Mouse (Mus musculus) thymus, adult 2 months (tissue): ENCODE measurements around the gene Alox12b. TPM values are rescaled to one million over a fixed set of nuclear protein-coding genes. Genes with fewer than 3 reads are reported as not detected.

ENCODE experiments used
- DNase-seq: peaks from one replicate; pipeline ENCODE4 v3.0.0; 2021
- H3K27ac ChIP-seq: fragments of 200-500 bp; 2 replicates; pipeline ENCODE4 v1.5.1; 2012; ENCODE audit warnings: low read length, control low read depth; ENCODE audit not compliant: control insufficient read depth, insufficient read depth
- H3K27me3 ChIP-seq: fragments of 200-500 bp; 2 replicates; pipeline ENCODE4 v1.6.1; 2012; ENCODE audit warnings: mild to moderate bottlenecking, low read length, moderate library complexity, mixed read lengths; ENCODE audit not compliant: control insufficient read depth, insufficient read depth
- H3K36me3 ChIP-seq: fragments of 200-500 bp; 2 replicates; pipeline ENCODE4 v1.6.1; 2012; ENCODE audit warnings: mild to moderate bottlenecking, low read length, moderate library complexity; ENCODE audit not compliant: control insufficient read depth, insufficient read depth
- H3K4me1 ChIP-seq: fragments of 200-500 bp; replicated peaks from 2 replicates; pipeline ENCODE4 v1.6.1; 2012; ENCODE audit warnings: low read length; ENCODE audit not compliant: control insufficient read depth, insufficient read depth
- H3K4me3 ChIP-seq: fragments of 200-500 bp; 2 replicates; pipeline ENCODE4 v1.5.1; 2012; ENCODE audit warnings: mild to moderate bottlenecking, low read length, control low read depth, moderate library complexity; ENCODE audit not compliant: control insufficient read depth, insufficient read depth
- CTCF ChIP-seq: fragments of 200-500 bp; IDR thresholded peaks from 2 replicates; pipeline ENCODE4 v1.5.1; 2012; ENCODE audit warnings: mild to moderate bottlenecking, control low read depth, low read length, moderate library complexity, borderline replicate concordance; ENCODE audit not compliant: control insufficient read depth, poor library complexity, insufficient read depth; ENCODE audit errors: extremely low read depth
- POLR2A ChIP-seq: fragments of 200-500 bp; IDR thresholded peaks from 2 replicates; pipeline ENCODE4 v1.6.1; 2012; ENCODE audit warnings: mild to moderate bottlenecking, low read length, control low read depth, moderate library complexity; ENCODE audit not compliant: control insufficient read depth, poor library complexity, insufficient read depth; ENCODE audit errors: extremely low read depth
- WGBS: fragments of 180-500 bp; shearing (Covaris S2); methylation state at CpG from one replicate; pipeline ENCODE4 v1.1.7; 2018; 5-methylcytosine and 5-hydroxymethylcytosine counted together
- polyA plus RNA-seq: library from polyadenylated mRNA; depleted of rRNA; stranded (reverse); fragments of >200 nt; gene quantifications from 2 replicates; pipeline ENCODE4 v1.2.3, GENCODE M21; 2012

Gene Alox12b
- polyA plus RNA-seq, 1 experiment: 1.00 TPM

DNA sequence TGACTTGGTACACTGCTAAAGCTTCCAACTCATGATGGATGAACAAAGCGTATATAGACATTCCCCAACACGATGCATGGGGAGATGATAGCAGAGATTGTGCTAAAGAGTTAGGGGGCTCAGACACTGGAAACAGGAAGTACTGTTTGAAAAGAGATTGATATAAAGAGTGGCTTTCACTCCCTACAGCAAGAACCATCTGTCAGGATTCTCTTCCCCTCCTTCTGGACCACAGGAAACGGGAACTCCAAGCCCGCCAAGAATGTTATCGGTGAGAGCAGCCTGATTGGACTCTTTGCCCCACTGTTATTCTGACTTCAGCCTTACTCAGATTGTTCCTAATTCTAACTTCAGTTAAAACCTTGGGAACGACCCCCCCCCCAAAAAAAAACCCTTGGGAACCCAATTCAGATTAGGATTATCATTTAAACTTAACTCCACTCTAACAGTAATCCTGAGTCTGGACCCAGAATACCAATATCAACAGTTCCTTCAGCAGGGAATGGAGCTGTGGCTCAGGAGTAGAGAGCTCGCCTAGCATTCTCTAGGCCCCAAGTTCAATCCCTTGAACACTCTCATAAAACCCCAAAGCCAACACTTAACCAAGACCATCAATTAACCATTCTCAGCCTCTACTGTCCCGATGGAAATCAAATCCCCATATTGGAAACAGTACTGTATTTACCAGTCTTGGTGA is 28.2 kb upstream of the Alox12b start:
- DNase-seq: no peak
- Histone ChIP-seq H3K36me3 (no peaks in the 10 kb centered on the region), H3K27me3 (no peaks in the 10 kb centered on the region), H3K4me3 (no peak overlapping the region), H3K27ac (no peak overlapping the region), H3K4me1 (peaks cover 12% of the 10 kb centered on the region)
- no peak for TF ChIP-seq CTCF
- WGBS: 75% methylated on average over 8 of the region's 8 CpGs

DNA sequence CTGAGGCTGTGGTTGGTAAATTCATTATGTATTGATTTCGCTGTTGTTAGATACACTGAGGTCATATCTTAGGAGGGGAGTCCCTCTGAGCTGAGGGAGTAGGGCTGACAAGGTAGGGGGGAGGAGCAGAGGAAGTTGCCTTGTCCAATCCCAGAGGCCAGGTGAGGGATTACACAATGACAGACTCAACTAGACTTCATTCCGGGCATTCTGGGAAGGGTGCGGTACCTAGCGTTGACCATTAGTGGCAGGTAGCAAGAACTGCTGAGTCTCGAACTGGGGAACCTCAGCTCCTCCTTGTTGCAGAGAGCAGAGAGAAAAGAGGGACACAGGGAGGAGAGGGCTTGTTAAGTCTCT is 23.2 kb upstream of the Alox12b start:
- TF ChIP-seq CTCF (no peak), POLR2A (no peak)
- no peak for DNase-seq
- Histone ChIP-seq H3K4me1 (peaks cover 11% of the 10 kb centered on the region), H3K4me3 (no peak overlapping the region), H3K27me3 (no peaks in the 10 kb centered on the region), H3K27ac (no peak overlapping the region), H3K36me3 (no peaks in the 10 kb centered on the region)
- 77% methylated on average over 5 of the region's 5 CpGs for WGBS

DNA sequence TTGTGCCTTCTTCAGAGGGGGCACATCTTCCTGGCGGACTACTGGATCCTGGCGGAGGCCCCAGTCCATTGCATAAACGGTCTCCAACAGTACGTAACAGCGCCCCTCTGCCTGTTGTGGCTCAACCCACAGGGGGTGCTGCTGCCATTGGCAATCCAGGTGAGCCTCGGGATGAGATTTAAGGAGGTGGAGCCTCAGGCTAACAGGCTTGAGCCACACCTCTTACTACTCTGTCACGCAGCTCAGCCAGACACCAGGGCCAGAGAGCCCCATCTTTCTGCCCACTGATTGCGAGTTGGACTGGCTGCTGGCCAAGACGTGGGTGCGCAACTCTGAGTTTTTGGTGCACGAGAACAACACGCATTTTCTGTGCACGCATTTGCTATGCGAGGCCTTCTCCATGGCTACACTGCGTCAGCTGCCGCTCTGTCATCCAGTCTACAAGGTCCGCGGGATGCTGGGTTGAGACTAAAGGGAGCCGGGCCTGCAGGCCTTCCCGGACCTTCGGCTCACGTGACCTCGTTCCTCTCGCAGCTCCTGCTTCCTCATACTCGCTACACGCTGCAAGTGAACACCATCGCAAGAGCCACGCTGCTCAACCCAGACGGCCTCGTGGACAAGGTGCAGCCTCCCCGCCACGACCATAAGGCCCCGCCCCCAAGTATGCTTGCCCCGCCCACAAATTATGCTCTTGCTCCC is 22.7 kb upstream of the Alox12b start:
- 11% methylated on average over 34 of the region's 34 CpGs for WGBS
- Histone ChIP-seq H3K27me3 (no peaks in the 10 kb centered on the region), H3K4me1 (peaks cover 11% of the 10 kb centered on the region)

DNA sequence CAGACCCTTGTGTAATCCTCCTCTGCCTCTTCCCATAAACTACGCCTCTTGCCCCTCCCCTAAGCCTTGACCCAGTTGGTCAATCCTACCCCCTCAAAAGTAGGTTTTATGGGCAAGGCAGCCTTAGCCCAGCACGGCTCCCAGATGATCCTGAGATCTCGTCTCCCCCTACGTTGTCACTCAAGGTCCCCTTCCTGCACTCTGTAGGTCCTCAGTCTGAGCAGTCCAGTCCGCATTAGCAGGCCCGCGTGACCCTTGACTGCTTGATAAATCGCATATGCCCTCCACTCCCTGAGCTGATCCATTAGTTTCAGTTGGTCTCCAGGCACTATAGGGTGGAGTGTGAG is 22.2 kb upstream of the Alox12b start:
- WGBS: 80% methylated on average over 8 of the region's 8 CpGs
- TF ChIP-seq CTCF (no peak), POLR2A (no peak)
- Histone ChIP-seq H3K4me1 (peaks cover 11% of the 10 kb centered on the region), H3K27ac (no peak overlapping the region), H3K36me3 (no peaks in the 10 kb centered on the region), H3K4me3 (no peak overlapping the region), H3K27me3 (no peaks in the 10 kb centered on the region)
- DNase-seq: no peak

More for the DNA sequence above, 22.7 kb upstream of the Alox12b start:
- no peak overlapping the region for H3K27ac ChIP-seq
- no peaks in the 10 kb centered on the region for H3K36me3 ChIP-seq
- peak; percentile 48 for DNase-seq
- TF ChIP-seq POLR2A (no peak), CTCF (peak; percentile 49; the same call in 1 of the 2 replicates)
- H3K4me3 ChIP-seq: peak overlapping the region; percentile 32

DNA sequence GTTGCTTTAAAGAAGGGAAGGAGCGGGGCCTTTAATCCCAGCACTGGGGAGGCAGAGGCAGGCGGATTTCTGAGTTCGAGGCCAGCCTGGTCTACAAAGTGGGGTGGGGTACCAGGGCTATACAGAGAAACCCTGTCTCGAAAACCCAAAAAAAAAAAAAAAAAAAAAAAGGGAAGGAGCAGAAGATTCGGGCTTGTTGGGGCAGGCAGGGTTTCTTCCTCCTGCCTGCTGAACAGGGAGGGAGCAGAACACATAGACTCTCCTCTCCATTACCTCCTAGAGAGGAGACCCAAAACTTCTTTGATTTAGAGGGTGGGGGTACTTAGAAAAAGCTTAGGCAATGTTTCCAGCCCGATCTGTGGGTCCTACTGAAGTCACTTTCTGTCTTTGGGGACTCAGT is 21.4 kb upstream of the Alox12b start:
- Histone ChIP-seq H3K4me3 (no peak overlapping the region), H3K27ac (no peak overlapping the region), H3K4me1 (peaks cover 11% of the 10 kb centered on the region), H3K27me3 (no peaks in the 10 kb centered on the region), H3K36me3 (no peaks in the 10 kb centered on the region)
- DNase-seq: no peak
- TF ChIP-seq CTCF (no peak), POLR2A (no peak)
- WGBS: 70% methylated on average over 6 of the region's 6 CpGs

DNA sequence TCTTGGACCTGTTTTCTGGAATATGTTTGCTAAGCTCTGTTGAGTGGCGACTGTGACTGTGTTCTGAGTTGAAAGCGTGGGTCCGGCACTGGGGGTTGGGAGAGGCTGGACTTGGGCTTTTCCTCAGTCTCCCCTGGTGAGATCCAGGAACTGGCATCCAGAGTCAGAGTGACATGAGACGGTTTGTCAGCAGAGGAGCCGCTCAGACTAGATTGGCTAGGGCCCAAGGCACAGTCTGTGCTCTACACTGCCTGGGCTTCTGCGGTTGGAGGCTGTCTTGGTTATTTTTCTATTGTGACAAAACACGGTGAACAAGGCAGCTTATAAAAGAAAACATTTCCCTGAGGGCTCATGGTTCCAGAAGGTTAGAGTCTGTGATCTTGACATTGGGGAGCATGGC is 9.2 kb upstream of the Alox12b start:
- no peaks in the 10 kb centered on the region for H3K27me3 ChIP-seq
- WGBS: 86% methylated on average over 7 of the region's 7 CpGs
- no peak for DNase-seq
- H3K4me1 ChIP-seq: no peaks in the 10 kb centered on the region
- TF ChIP-seq POLR2A (no peak), CTCF (no peak)
- H3K4me3 ChIP-seq: no peak overlapping the region
- H3K36me3 ChIP-seq: no peaks in the 10 kb centered on the region
- no peak overlapping the region for H3K27ac ChIP-seq

DNA sequence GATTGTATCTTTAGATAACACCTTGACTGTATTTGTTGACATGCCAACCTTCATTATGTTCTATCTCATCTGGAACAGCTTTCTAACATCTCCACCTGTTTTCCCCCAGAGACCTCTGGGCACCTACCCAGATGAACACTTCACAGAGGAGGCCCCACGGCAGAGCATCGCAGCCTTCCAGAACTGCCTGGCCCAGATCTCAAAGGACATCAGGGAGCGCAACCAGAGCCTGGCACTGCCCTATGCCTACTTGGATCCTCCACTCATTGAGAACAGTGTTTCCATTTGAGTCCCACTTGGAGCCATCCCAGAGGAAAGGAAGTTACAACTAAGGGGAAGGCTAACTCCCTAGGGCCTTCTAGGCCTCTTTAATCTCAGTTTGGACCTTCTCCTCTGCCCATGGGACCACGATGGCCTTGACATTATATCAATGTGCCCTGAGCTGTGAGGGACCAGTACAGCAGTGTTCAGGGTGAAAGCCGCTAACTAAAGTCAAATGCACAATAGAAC is 8.3 kb upstream of the Alox12b start:
- no peak for DNase-seq
- Histone ChIP-seq H3K4me3 (no peak overlapping the region), H3K27me3 (no peaks in the 10 kb centered on the region), H3K27ac (no peak overlapping the region), H3K4me1 (no peaks in the 10 kb centered on the region), H3K36me3 (no peaks in the 10 kb centered on the region)
- 94% methylated on average over 5 of the region's 5 CpGs for WGBS
- TF ChIP-seq CTCF (no peak), POLR2A (no peak)
